Mouse (Mus musculus) heart, postnatal 4 days (tissue): ENCODE data around the gene Runx2. TPM values are rescaled to one million over a fixed set of nuclear protein-coding genes. Genes with fewer than 3 reads are reported as not detected.

Experiments used
- DNase-seq: peaks from one replicate; pipeline ENCODE4 v3.0.0; 2021
- total RNA-seq, 2 experiments: library from RNA; stranded (reverse); gene quantifications; 2 replicates each; pipeline ENCODE4 v1.2.3; 2021

The Runx2 gene
- total RNA-seq, 2 experiments from 2014 or later, result 0.25 to 0.50 TPM

DNA sequence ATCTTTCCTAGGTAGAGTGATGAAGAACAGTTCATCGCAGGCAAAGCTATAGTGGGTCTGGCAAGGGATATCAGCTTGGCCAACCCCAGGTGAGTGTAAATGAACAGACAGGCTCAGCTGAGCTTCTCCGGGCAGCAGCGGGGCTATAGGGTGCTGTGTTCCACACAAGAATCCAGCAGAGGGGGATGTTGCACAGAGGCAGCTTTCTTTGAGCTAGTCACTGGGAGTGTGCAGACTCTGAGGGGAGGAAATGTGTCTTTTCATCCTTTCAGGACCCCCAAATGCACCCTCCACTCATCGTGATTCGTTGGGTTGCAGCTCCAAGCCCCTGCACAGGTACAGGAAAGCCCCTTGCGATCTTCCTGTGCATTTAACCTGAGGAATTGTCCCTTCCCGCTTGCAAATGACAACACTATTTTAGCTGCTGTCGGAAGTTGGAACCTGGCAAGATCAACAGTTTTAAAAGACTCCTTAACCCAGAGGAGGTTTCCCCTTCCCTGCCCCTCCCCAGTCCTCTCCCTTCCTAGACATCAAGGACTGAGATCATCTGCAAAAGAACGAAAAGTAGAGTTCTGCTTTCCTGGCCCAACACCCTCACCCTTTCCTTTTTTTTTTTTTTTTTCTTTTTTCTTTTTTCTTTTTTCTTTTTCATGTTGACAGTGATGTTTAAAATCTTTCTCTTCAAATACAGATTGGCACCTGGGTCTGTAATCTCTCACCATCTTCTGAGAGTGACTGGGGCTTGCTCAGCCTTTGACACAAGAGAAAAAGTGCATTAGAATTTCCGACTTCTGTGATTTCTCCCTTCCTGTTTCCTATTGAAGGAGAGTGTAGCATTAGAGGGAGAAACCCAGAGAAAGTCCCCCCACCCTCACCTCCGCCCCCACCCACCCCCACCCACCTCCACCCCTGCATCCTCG is 358.7 kb downstream of the Runx2 start:
- peak; percentile 78 for DNase-seq

GRCm38 (mm10) chr17:44449915-44450471 is 364.6 kb downstream of the Runx2 start:
- DNase-seq, result no peak

Other genes with a start within 250 kb of the Runx2 start
- gene Supt3, start 37.6 kb downstream of the Runx2 start, total RNA-seq, result 10 to 100 TPM; 17.6 to 19.2 TPM